Mouse (Mus musculus) kidney, adult 2 months (tissue): ENCODE results near the gene Olfr875. TPM values are rescaled to one million over a fixed set of nuclear protein-coding genes. Genes with fewer than 3 reads are reported as not detected.

Experiments
- DNase-seq: peaks from one replicate; pipeline ENCODE4 v3.0.0; 2021
- H3K27ac ChIP-seq: fragments of 200-500 bp; 2 replicates; pipeline ENCODE4 v1.5.1; 2012; ENCODE audit warnings: low read depth, low read length, control low read depth, inconsistent platforms; ENCODE audit not compliant: insufficient read depth
- H3K27me3 ChIP-seq: fragments of 200-500 bp; replicated peaks from 2 replicates; pipeline ENCODE4 v1.6.1; 2012; ENCODE audit warnings: mild to moderate bottlenecking, moderate library complexity, low read length, inconsistent platforms; ENCODE audit not compliant: control insufficient read depth, insufficient read depth
- H3K36me3 ChIP-seq: fragments of 200-500 bp; 2 replicates; pipeline ENCODE4 v1.6.1; 2012; ENCODE audit warnings: mild to moderate bottlenecking, moderate library complexity, low read length, inconsistent platforms; ENCODE audit not compliant: control insufficient read depth, insufficient read depth
- H3K4me1 ChIP-seq: fragments of 200-500 bp; 2 replicates; pipeline ENCODE4 v1.6.1; 2011; ENCODE audit warnings: low read length; ENCODE audit not compliant: control insufficient read depth, insufficient read depth
- H3K4me3 ChIP-seq: fragments of 200-500 bp; 2 replicates; pipeline ENCODE4 v1.5.1; 2011; ENCODE audit warnings: mild to moderate bottlenecking, low read depth, low read length, control low read depth; ENCODE audit not compliant: insufficient read depth
- CTCF ChIP-seq: fragments of 200-500 bp; conservative IDR thresholded peaks from 2 replicates; pipeline ENCODE4 v1.5.1; 2011; ENCODE audit warnings: low read depth, mild to moderate bottlenecking, control low read depth, low read length, moderate library complexity, mixed read lengths; ENCODE audit not compliant: insufficient read depth, insufficient read length
- POLR2A ChIP-seq: fragments of 200-500 bp; IDR thresholded peaks from one replicate; pipeline ENCODE4 v1.6.1; 2011; ENCODE audit warnings: low read depth, low read length, control low read depth
- WGBS: fragments of 180-500 bp; shearing (Covaris S2); methylation state at CpG from one replicate; pipeline ENCODE4 v1.1.7; 2018; 5-methylcytosine and 5-hydroxymethylcytosine counted together
- polyA plus RNA-seq: library from polyadenylated mRNA; depleted of rRNA; stranded (reverse); fragments of >200 nt; gene quantifications from 2 replicates; pipeline ENCODE4 v1.2.3, GENCODE M21; 2012; rRNA removed

Olfr875 gene
- polyA plus RNA-seq, 1 experiment = not detected

GRCm38 (mm10) chr9:37807235-37807634 lies 35.6 kb downstream of the Olfr875 start:
- H3K4me3 ChIP-seq = no peak overlapping the region
- H3K27me3 ChIP-seq = no peaks in the 10 kb centered on the region
- H3K27ac ChIP-seq = no peak overlapping the region
- H3K4me1 ChIP-seq = no peaks in the 10 kb centered on the region
- DNase-seq = no peak
- no peaks in the 10 kb centered on the region for H3K36me3 ChIP-seq
- TF ChIP-seq POLR2A = no peak
- no peak for TF ChIP-seq CTCF

GRCm38 (mm10) chr9:37808456-37808855 lies 36.8 kb downstream of the Olfr875 start:
- DNase-seq = no peak
- Histone ChIP-seq H3K4me1 (no peaks in the 10 kb centered on the region), H3K27ac (no peak overlapping the region), H3K4me3 (no peak overlapping the region), H3K27me3 (no peaks in the 10 kb centered on the region), H3K36me3 (no peaks in the 10 kb centered on the region)
- TF ChIP-seq POLR2A (no peak), CTCF (no peak)
- 75% methylated on average over 3 of the region's 3 CpGs for WGBS

GRCm38 (mm10) chr9:37808976-37809375 lies 37.3 kb downstream of the Olfr875 start:
- 52% methylated on average over 2 of the region's 2 CpGs for WGBS
- no peak overlapping the region for H3K27ac ChIP-seq
- no peak overlapping the region for H3K4me3 ChIP-seq
- DNase-seq = peak; percentile 2
- TF ChIP-seq POLR2A = no peak
- TF ChIP-seq CTCF = no peak
- no peaks in the 10 kb centered on the region for H3K4me1 ChIP-seq
- H3K36me3 ChIP-seq = no peaks in the 10 kb centered on the region
- H3K27me3 ChIP-seq = no peaks in the 10 kb centered on the region

GRCm38 (mm10) chr9:37814696-37815095 lies 43.0 kb downstream of the Olfr875 start:
- H3K4me1 ChIP-seq = no peaks in the 10 kb centered on the region
- H3K27me3 ChIP-seq = no peaks in the 10 kb centered on the region
- H3K36me3 ChIP-seq = no peaks in the 10 kb centered on the region
- 86% methylated on average over 3 of the region's 3 CpGs for WGBS
- no peak for DNase-seq
- TF ChIP-seq POLR2A (no peak), CTCF (no peak)
- H3K27ac ChIP-seq = no peak overlapping the region
- H3K4me3 ChIP-seq = no peak overlapping the region

Other genes starting within 250 kb of the Olfr875 start
- gene Esam, start 243.8 kb upstream of the Olfr875 start, polyA plus RNA-seq = 54.9 and 55.5 TPM in 2 replicates
- gene Vsig2, start 232.6 kb upstream of the Olfr875 start, polyA plus RNA-seq = 7.6 and 9.1 TPM in 2 replicates
- 4.7 and 7.7 TPM in 2 replicates for gene Nrgn, start 219.0 kb upstream of the Olfr875 start, polyA plus RNA-seq
- 17.8 and 18.3 TPM in 2 replicates for gene Siae, start 216.2 kb upstream of the Olfr875 start, polyA plus RNA-seq
- gene Spa17, start 158.1 kb upstream of the Olfr875 start, polyA plus RNA-seq = 3.1 and 3.5 TPM in 2 replicates
- 34.6 and 34.8 TPM in 2 replicates for gene Tbrg1, start 114.5 kb upstream of the Olfr875 start, polyA plus RNA-seq
- not detected in 2 replicates for gene Panx3, start 102.6 kb upstream of the Olfr875 start, polyA plus RNA-seq
- not detected in 2 replicates for gene Olfr160, start 55.6 kb upstream of the Olfr875 start, polyA plus RNA-seq
- not detected in 2 replicates for gene Olfr874, start 26.8 kb upstream of the Olfr875 start, polyA plus RNA-seq
- gene Olfr876, start 31.2 kb downstream of the Olfr875 start, polyA plus RNA-seq = not detected in 2 replicates
- gene Olfr877, start 82.4 kb downstream of the Olfr875 start, polyA plus RNA-seq = not detected in 2 replicates
- not detected in 2 replicates for gene Olfr145, start 124.9 kb downstream of the Olfr875 start, polyA plus RNA-seq
- gene Olfr878, start 146.0 kb downstream of the Olfr875 start, polyA plus RNA-seq = not detected in 2 replicates
- not detected in 2 replicates for gene Olfr881, start 220.0 kb downstream of the Olfr875 start, polyA plus RNA-seq